Mouse (Mus musculus) lung, postnatal 0 days (tissue): ENCODE measurements at regions not wholly inside any gene's neighbourhood (a gene's known extent, or its start where the extent isn't known, plus 50 kb on each side); places are given as distances from the start of the nearest gene placed in this dataset.

ENCODE experiments used
- CTCF ChIP-seq: IDR thresholded peaks from 2 replicates; pipeline ENCODE4 v1.5.1; 2016; ENCODE audit warnings: antibody characterized with exemption, mild to moderate bottlenecking
- EP300 ChIP-seq: IDR thresholded peaks from 2 replicates; pipeline ENCODE4 v1.6.1; 2016; ENCODE audit warnings: antibody characterized with exemption, mild to moderate bottlenecking, control low read depth

- TF ChIP-seq EP300 (no peak), CTCF (no peak)
These were observed 198.5 kb downstream of the Ahr start for GRCm38 (mm10) chr12:35336314-35336713.
